Mouse (Mus musculus): ENCODE measurements around the gene Bloc1s4.

Bloc1s4 gene

DNA sequence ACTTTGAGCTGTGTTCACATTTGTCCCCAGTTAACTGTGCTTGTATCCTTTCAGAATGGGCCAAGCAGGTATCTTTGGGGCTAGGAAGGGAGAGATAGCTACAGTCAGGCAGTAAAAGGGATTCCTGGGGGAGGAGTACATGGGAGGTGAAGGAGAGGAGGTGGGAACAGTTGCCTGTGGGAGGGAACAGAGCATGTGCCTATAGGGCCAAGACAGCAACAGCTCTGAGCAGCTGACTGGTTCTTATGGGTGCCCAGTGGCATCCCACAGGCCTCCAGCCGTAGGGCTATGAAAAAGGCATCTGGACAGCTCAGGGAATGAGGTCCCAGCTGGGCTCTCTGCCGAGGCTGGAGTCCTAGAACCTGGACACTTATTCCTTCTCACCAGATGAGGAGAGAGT, 31.6 kb downstream of the Bloc1s4 start:
- DNase-seq (ENCODE audit: low spot score), result no peak

DNA sequence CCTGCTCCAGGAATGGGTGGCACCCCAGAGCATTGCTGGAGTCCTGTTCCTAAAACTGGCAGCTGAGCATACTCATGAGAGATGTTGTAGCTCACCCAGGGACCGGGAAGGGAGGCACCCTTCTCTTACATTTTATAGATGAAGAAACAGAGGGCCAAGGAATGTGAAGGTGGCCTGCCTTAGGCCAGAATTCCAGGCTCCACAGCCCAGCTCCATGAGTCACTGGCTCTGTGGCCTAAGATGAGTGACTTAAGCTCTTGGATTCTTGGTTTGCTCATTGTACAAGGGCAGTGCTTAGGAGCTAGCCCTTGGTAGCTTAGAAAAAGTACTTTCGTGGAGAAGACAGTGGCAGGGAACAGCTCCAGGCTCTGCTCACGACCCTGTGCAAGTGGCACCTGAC, 33.6 kb downstream of the Bloc1s4 start:
- no peak for DNase-seq (ENCODE audit: low spot score)

DNA sequence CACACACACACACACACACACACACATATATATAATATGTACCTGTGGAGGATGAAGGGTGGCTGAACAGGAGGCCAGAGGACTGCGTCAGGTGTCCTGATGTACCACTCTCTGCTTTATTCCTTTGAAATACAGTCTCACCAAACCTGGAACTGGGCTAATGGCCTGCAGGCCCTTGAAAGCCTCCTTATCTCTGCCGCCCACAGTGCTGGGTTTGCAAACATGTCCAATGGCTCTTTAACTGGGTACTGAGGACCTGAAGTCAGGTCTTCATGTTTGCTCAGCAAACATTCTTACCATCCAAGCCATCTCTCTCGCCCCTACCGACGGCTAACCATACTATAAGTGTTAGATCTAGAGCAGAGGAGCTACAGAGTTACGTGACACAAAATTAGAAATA, 34.8 kb downstream of the Bloc1s4 start:
- DNase-seq (ENCODE audit: low spot score), result no peak

DNA sequence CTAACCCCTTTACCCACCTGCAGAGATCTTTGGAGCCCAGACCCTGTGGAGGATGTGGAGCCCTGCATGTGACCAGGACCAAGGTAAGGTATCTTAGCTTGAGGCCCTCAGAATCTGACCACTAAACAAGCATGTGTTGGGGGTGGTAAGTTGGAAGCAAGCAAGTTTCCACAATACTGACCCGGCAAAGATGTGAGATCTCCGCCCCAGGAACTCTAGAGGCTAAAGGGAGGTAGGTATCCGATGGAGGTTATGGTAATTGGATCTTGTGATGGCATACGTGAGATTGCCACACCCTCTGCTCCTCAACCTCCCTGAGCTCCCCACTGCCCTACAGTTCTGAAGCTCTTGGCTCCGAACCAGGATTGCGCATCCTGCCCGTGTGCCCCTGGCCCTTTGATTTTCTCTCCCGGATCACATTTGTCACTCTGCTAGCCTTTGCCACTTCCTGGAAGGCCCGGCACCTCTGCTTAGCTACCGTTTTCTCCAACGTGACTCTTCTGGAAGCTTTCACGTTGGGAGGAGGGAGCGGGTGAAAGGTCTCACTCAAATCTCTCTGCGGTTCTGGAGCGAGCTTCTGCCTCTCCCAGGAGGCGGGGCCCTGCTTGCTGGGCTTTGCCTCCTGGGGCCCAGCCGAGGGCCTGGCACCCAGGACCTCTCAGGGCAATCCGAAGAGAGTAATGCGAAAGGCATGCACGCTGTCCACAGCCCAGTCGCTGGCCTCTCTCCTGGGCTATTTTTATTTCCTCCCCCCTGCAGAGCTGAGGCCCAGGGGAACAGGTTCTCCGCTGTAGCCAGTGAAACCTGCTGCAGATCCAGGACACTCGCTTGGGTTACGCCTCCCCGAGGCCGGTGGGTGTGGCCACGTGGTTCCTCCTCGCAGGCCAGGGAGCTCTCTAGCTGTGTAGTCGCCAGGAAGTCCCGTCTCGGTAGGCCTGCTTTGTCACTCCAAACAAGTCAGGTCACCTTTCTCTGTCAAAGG, 35.6 kb downstream of the Bloc1s4 start:
- peak; percentile 72 for DNase-seq (ENCODE audit: low spot score)

DNA sequence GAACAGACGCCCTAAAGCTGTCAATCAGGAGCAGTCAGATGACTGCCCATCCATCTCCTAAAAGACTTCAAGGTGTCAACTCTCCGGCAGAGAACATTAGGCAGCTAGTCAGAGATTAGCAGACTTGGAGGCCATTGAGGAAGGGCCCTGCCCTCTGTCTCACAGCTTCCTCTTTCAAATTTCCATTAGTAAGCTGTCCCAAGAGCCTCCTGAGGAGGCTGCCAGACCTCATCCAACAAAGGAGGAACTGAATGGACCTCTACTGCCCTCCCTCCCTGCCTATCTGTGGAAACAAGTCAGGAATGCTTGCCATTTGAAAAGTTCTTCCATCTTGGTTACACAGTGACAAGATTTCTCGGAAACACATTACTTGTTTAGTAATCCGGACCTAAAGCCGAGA, 36.6 kb downstream of the Bloc1s4 start:
- no peak for DNase-seq (ENCODE audit: low spot score)

DNA sequence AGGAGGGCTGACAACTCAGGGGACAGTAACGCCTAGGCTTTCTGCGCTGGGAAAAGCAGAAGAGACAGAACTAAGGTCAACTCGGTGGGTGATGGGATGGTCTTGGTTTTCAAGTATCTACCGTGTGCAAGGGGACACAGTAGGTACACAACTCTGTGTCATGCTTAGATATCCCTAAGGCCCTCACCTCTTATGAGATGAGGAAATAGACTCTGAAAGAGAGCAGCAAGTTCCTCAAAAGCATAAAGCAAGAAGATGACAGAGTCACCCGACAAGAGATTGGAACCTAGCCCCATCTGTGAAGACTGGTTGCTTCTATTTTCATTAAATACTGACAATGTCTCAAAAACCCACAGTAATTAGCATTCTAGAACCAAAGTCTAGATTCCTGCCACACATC, 42.7 kb downstream of the Bloc1s4 start:
- no peak for DNase-seq (ENCODE audit: low spot score)

DNA sequence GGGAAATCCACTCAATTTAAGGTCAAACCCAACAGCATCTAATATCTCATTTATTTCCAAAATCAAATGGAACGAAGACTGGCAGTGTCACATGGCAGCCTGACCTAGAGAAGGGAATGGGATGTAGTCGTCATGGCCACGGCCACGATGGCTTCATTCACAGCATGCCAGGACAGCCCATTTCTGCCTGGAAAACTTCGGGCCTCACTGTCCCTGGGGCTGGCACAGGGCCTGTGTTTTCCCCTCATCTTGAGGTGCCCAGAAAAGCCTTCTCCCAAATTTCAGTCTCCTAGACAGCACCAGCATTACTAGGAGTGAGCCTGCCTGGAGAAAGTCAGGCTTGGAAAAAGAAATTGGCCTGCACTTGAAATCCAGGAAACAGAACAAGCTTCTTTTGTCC, 43.1 kb downstream of the Bloc1s4 start:
- DNase-seq (ENCODE audit: low spot score), result no peak

DNA sequence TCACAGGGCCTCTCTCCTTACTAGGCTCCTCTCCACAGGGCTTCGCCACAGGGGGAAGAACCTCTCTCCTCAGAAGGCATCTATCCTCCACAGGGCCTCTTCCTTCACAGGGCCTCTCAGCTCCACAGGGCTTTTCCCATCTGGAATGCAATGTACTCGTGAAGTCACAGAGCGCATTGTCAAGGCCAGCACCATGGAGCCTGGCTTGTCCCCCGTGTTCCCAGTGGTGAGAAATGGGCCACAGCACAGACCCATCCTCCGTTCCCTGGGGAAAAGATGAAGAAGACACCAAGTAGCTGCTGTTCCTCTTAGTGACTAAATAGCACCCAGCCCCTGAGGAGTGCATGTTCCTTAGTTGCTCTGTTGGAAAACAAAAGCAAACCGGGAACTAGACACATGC, 43.8 kb downstream of the Bloc1s4 start:
- DNase-seq (ENCODE audit: low spot score), result no peak

DNA sequence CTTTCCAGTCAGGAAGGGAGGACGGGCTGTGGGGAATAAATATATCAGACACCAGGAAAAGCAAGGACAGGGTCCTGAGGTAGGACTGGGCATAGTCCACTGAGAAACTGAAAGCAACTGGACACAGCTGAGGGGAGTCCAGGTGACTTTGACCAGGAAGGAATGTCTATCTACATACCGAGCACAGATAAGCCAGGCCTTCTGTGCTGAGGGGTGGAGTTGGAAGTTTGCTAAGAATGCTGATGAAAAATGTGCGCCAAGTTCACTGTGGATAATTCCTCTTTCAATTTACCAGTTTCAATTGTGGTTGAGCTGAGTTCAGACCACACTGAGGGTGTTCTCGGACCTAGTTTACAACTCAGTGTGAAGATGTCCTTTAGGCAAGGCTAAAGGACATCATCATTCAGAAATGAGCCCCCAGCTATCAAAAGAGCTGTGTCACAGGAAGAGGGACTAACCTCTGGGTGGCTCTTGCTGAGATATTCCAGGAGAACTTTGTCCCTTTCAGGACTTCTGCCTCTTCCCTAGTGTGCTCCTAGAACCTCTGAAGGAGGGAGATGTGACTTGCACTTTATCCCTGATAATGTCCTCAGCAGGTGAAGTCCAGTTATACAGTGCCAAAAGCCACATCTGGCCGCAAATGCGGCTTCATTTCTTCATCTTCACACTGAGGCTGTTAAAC, 47.4 kb downstream of the Bloc1s4 start:
- no peak for DNase-seq (ENCODE audit: low spot score)

DNA sequence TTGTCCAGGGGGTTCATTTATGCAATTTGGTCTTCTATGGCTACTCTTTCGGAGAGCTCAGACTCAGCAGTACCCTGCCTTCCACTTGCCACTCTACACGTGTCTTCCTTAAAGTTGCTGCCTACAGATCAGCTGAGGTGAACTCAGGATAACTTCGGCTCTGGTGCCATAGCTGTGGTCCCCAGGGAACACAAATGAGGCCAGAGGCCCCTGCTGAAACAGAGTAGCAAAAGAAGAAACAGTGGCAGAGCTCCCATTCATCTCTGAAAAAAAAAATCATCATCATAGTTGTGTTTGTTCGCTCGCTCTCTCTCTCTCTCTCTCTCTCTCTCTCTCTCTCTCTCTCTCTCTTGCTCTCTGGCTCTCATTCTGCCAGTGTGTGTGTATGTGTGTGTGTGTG, 49.8 kb downstream of the Bloc1s4 start:
- no peak for DNase-seq (ENCODE audit: low spot score)

DNA sequence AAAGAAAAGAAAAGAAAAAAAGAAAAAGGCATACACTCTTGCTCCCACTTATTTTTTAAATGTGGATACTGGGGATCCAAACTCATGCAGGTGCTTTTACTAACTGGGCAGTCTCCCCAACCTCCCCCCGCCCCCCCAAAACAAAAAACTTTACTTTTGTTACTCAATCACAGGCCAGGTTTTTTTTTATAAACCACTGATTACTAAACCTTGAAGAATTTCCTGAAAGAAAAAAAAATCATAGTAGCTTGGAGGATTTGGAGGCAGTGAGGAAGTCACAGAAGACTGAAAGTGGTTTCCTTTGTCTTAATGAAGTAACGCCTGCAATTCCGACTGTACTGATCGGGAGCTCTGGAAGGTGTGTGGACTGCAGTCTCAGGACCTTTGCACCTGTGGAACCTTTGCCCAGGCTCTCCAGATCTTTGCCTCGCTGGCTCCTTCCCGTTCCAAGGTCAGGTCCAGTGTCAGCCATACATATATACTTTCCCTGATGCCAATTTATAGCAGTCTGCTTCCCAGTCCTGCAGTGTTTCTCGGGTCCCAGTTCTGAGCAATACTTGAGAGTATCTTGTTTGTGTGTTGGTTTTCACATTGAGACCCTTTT, 50.3 kb downstream of the Bloc1s4 start:
- no peak for DNase-seq (ENCODE audit: low spot score)
